Mouse (Mus musculus): ENCODE data around the gene Nmnat3. TPM values are rescaled to one million over a fixed set of nuclear protein-coding genes. Genes with fewer than 3 reads are reported as not detected.
A peak's percentile ranks its signal among the peaks of the same experiment; 100 is the strongest.

Nmnat3 gene
- polyA plus RNA-seq, 1 experiment from 2014 or later, result 5.2 TPM

DNA sequence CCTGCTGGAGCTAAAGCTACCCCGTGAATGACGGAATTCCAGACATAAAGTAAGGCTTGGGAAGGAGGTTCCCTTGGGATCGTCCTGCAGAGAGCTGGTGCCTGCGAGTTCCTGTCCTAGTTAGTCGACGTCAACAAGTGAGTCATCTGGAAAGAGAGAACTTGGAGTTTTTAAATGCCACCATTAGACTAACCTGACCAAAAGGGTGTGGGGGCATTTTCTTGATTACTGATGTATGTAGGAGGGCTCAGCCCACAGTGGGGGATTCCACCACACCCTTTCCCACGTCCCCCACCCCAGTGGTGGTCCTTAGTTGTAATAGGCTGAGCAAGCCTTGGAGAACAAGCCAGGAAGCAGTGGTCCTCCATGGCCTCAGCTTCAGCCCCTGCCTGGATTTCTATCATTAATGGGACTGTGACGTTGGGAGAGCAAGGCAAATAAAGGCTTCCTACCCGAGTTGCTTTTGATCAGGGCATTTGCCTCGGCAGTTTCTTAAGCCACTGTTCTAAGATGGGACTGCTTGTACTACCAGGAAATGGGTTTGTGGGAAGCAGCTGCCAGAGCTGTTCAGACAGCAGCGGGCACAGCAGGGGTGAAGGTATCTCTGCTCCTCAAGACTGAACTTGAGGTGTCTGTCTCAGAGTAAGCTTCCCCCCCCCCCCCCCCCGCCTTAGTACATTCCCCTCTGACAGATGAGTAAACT lies 10.2 kb downstream of the Nmnat3 start:
- ATAC-seq (ENCODE audit: insufficient read depth) (peak; percentile 45), DNase-seq (peak; percentile 7)
- peak overlapping the region; percentile 60 for H3K4me3 ChIP-seq (ENCODE audit: low read depth, low read length)
- peak overlapping the region; percentile 83 for H3K4me2 ChIP-seq
- no peak for TF ChIP-seq CTCF (IDR thresholded peaks at IDR 0.05; ENCODE audit: low read depth)
- no peaks in the 10 kb centered on the region for H3K9me3 ChIP-seq (ENCODE audit: low read depth, low read length)
- WGBS, result 9% methylated on average over 12 of the region's 12 CpGs
- peak overlapping the region; percentile 60 for H3K9ac ChIP-seq
- peaks cover 6% of the 10 kb centered on the region; the same call in 1 of the 2 replicates for H3K4me1 ChIP-seq (ENCODE audit: insufficient read depth)
- H3K27ac ChIP-seq (ENCODE audit: low read depth), result peak overlapping the region; percentile 54
- no peaks in the 10 kb centered on the region for H3K36me3 ChIP-seq (ENCODE audit: insufficient read depth)
- no peaks in the 10 kb centered on the region for H3K27me3 ChIP-seq (ENCODE audit: insufficient read depth, low read length)

DNA sequence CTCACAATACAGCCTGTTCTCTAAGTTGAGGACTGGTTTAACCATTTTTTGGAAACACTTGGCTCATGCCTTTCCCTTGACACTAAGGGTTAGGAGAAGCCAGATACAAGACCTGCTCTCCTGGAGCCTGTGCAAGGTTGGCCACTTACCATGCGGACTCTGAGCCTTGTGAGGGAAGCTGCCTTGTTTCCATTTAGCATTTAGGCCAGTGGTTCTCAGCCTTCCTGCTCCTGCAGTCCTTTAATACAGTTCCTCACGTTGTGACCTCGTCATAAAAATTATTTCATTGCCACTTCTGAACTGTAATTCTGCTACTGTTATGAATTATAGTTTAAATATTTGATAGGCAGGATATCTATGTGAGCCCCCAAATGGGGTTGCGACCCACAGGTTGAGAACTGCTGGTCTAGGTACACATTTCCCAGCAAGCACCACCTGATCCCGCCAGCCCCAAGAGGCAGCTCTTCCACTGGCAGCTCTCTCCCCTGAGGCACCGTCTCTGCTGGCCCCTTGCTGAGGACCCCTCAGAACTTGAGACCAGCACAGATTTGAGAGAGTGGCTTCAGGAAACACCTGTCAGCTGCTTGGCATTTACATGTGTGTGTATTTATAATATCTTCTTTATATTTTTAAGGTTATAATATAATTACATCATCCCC lies 10.8 kb downstream of the Nmnat3 start:
- 70% methylated on average over 6 of the region's 6 CpGs for WGBS
- H3K4me3 ChIP-seq (ENCODE audit: low read depth, low read length), result no peak overlapping the region

DNA sequence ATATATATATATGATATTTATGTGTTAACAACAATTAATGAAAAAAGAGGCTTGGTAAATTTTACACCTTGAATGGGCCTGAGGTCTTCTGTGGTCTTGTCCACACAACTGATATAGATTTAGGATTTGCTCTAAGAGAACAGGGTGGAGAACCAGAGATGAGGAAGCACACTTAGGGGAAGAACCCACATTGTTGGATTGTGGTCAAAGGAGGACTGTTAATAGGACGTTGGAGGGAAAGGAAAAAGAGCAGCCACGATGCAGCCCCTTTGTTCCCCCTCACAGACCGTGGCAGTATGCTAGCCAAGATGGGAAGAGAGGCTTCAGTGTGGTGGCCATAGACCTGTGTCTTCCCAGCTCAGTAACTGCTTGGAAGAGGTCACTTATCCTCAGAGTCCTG lies 11.5 kb downstream of the Nmnat3 start:
- 74% methylated on average over 3 of the region's 3 CpGs for WGBS
- H3K4me1 ChIP-seq (ENCODE audit: insufficient read depth), result peaks cover 6% of the 10 kb centered on the region; the same call in 1 of the 2 replicates
- H3K9ac ChIP-seq, result no peak overlapping the region
- no peak for DNase-seq
- ATAC-seq (ENCODE audit: insufficient read depth), result no peak
- H3K27ac ChIP-seq (ENCODE audit: low read depth), result peak overlapping the region; percentile 4; the same call in 1 of the 2 replicates
- TF ChIP-seq CTCF (IDR thresholded peaks at IDR 0.05; ENCODE audit: low read depth), result no peak
- H3K9me3 ChIP-seq (ENCODE audit: low read depth, low read length), result no peaks in the 10 kb centered on the region
- H3K4me3 ChIP-seq (ENCODE audit: low read depth, low read length), result no peak overlapping the region
- H3K4me2 ChIP-seq, result no peak overlapping the region; the same call in 1 of the 2 replicates
- H3K27me3 ChIP-seq (ENCODE audit: insufficient read depth, low read length), result no peaks in the 10 kb centered on the region
- no peaks in the 10 kb centered on the region for H3K36me3 ChIP-seq (ENCODE audit: insufficient read depth)

More for the DNA sequence above, 10.8 kb downstream of the Nmnat3 start:
- no peaks in the 10 kb centered on the region for H3K27me3 ChIP-seq (ENCODE audit: insufficient read depth, low read length)
- no peak for TF ChIP-seq CTCF (IDR thresholded peaks at IDR 0.05; ENCODE audit: low read depth)
- no peaks in the 10 kb centered on the region for H3K9me3 ChIP-seq (ENCODE audit: low read depth, low read length)
- peaks cover 6% of the 10 kb centered on the region; the same call in 1 of the 2 replicates for H3K4me1 ChIP-seq (ENCODE audit: insufficient read depth)
- peak overlapping the region; percentile 83 for H3K4me2 ChIP-seq
- DNase-seq (no peak), ATAC-seq (ENCODE audit: insufficient read depth) (no peak)
- H3K9ac ChIP-seq, result no peak overlapping the region; the same call in 1 of the 2 replicates
- no peaks in the 10 kb centered on the region for H3K36me3 ChIP-seq (ENCODE audit: insufficient read depth)
- H3K27ac ChIP-seq (ENCODE audit: low read depth), result no peak overlapping the region

DNA sequence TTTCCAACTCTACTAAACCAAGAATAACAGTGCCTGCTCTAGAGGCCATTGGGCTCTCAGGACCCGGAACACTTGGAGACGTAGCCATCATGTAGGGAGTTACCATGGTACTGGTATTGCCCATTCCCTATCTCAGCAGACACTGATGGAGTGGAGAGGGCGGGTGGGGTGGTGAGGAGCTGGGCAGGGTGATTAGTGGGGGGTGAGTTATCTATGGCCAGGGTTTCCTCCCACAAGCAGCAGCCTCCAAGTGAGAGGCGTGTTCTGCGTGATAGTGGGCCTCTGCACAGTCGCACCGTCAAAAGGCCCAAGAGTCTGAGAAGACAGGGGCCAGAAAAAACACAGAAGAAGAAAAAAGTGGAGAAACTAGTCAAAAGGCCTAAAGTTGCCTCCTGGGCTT lies 12.0 kb downstream of the Nmnat3 start:
- Histone ChIP-seq H3K36me3 (ENCODE audit: insufficient read depth) (no peaks in the 10 kb centered on the region), H3K27me3 (ENCODE audit: insufficient read depth, low read length) (no peaks in the 10 kb centered on the region), H3K27ac (ENCODE audit: low read depth) (peak overlapping the region; percentile 4; the same call in 1 of the 2 replicates), H3K4me3 (ENCODE audit: low read depth, low read length) (no peak overlapping the region), H3K9me3 (ENCODE audit: low read depth, low read length) (no peaks in the 10 kb centered on the region), H3K9ac (no peak overlapping the region), H3K4me2 (no peak overlapping the region; the same call in 1 of the 2 replicates), H3K4me1 (ENCODE audit: insufficient read depth) (peaks cover 6% of the 10 kb centered on the region; the same call in 1 of the 2 replicates)
- TF ChIP-seq CTCF (IDR thresholded peaks at IDR 0.05; ENCODE audit: low read depth), result no peak
- ATAC-seq (ENCODE audit: insufficient read depth), result no peak
- no peak for DNase-seq
- 78% methylated on average over 7 of the region's 7 CpGs for WGBS

GRCm38 (mm10) chr9:98300582-98300981 lies 13.3 kb downstream of the Nmnat3 start:
- no peak for TF ChIP-seq CTCF (IDR thresholded peaks at IDR 0.05; ENCODE audit: low read depth)
- Histone ChIP-seq H3K36me3 (ENCODE audit: insufficient read depth) (no peaks in the 10 kb centered on the region), H3K4me2 (no peak overlapping the region), H3K27me3 (ENCODE audit: insufficient read depth, low read length) (no peaks in the 10 kb centered on the region), H3K4me3 (ENCODE audit: low read depth, low read length) (no peak overlapping the region), H3K27ac (ENCODE audit: low read depth) (no peak overlapping the region), H3K9me3 (ENCODE audit: low read depth, low read length) (no peaks in the 10 kb centered on the region), H3K9ac (no peak overlapping the region), H3K4me1 (ENCODE audit: insufficient read depth) (peaks cover 6% of the 10 kb centered on the region; the same call in 1 of the 2 replicates)
- no peak for ATAC-seq (ENCODE audit: insufficient read depth)
- DNase-seq, result no peak
- WGBS, result 66% methylated on average over 7 of the region's 7 CpGs

DNA sequence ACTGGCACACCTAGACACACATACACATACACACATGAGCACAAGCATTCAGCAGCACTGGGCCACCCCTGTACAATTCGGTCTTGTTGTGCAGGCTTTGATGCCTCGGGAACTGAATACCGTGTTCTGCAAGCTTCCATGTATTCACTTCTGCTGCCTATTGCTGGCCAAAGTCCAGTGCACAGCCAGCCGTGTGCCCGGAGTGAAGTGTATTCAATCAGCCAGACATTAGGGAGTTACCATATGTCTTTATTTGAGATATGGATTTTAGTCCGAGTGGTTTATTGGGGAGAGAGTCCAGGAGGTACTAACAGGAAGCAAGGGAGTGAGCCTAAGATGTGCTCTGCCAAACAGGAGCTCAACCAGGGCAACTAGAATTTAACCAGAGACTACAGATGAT lies 19.8 kb downstream of the Nmnat3 start:
- no peak for ATAC-seq (ENCODE audit: insufficient read depth)
- no peak for TF ChIP-seq CTCF (IDR thresholded peaks at IDR 0.05; ENCODE audit: low read depth)

DNA sequence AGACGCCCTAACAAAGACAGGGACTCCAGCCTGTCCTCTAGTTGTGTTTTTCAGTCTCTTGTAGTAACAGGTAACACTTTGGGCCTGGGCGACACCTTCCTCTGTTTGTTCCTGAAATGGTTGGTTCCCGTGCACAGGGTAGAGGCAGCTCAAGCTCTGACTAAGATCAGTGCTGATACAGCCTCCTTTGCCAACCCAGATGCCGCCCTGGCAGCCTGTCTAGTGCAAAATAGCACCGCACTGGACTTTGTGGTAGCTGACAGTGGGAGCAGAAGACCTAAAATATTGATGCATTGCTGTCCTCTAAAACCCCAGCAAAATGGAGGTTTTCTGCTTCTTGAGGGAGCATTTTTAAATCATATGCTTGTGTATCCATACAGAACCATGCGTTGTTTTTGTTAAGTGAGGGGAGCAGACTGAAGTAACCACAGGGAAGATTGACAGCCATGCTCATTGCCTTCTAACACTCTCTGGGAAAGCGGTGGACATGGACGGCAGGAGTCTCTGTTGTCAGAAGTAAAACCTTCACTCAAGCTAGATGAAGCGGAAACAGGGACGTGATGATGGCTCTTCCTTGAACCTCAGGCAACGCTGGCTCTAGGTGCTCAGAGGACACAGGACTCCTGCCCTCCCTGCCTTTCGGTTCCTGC lies 24.2 kb downstream of the Nmnat3 start:
- no peak for DNase-seq
- WGBS, result 86% methylated on average over 12 of the region's 12 CpGs

More for the DNA sequence above, 19.8 kb downstream of the Nmnat3 start:
- Histone ChIP-seq H3K9me3 (ENCODE audit: low read depth, low read length) (no peaks in the 10 kb centered on the region), H3K4me2 (no peak overlapping the region), H3K9ac (no peak overlapping the region), H3K27ac (ENCODE audit: low read depth) (no peak overlapping the region), H3K4me3 (ENCODE audit: low read depth, low read length) (no peak overlapping the region), H3K4me1 (ENCODE audit: insufficient read depth) (no peaks in the 10 kb centered on the region), H3K36me3 (ENCODE audit: insufficient read depth) (no peaks in the 10 kb centered on the region), H3K27me3 (ENCODE audit: insufficient read depth, low read length) (no peaks in the 10 kb centered on the region)
- 76% methylated on average over 6 of the region's 6 CpGs for WGBS
- no peak for DNase-seq

More for the DNA sequence above, 24.2 kb downstream of the Nmnat3 start:
- no peak for ATAC-seq (ENCODE audit: insufficient read depth)
- Histone ChIP-seq H3K9ac (no peak overlapping the region), H3K27me3 (ENCODE audit: insufficient read depth, low read length) (no peaks in the 10 kb centered on the region), H3K4me2 (no peak overlapping the region), H3K36me3 (ENCODE audit: insufficient read depth) (no peaks in the 10 kb centered on the region), H3K4me3 (ENCODE audit: low read depth, low read length) (no peak overlapping the region), H3K27ac (ENCODE audit: low read depth) (no peak overlapping the region), H3K4me1 (ENCODE audit: insufficient read depth) (no peaks in the 10 kb centered on the region), H3K9me3 (ENCODE audit: low read depth, low read length) (no peaks in the 10 kb centered on the region)
- no peak for TF ChIP-seq CTCF (IDR thresholded peaks at IDR 0.05; ENCODE audit: low read depth)
